Mouse (Mus musculus) intestine, embryonic 16.5 days (tissue): ENCODE data around the gene Fbxo24. TPM values are rescaled to one million over a fixed set of nuclear protein-coding genes. Genes with fewer than 3 reads are reported as not detected.
A peak's percentile ranks its signal among the peaks of the same experiment; 100 is the strongest.

Experiments
- ATAC-seq: fragments of 200-750 bp; cut with Nextera tagmentation; 2 replicates; pipeline ENCODE4 v1.8.0; 2017; ENCODE audit warnings: moderate TSS enrichment, moderate library complexity
- H3K27ac ChIP-seq: fragments of 300-500 bp; sonication (generic); 2 replicates; pipeline ENCODE4 v1.5.1; 2014; ENCODE audit warnings: mild to moderate bottlenecking, low read length
- H3K27me3 ChIP-seq: fragments of 300-500 bp; sonication (generic); replicated peaks from 2 replicates; pipeline ENCODE4 v1.6.1; 2014; ENCODE audit warnings: low read length, control low read depth, mixed read lengths; ENCODE audit not compliant: control insufficient read depth, insufficient read depth
- H3K36me3 ChIP-seq: fragments of 300-500 bp; sonication (generic); 2 replicates; pipeline ENCODE4 v1.6.1; 2014; ENCODE audit warnings: low read length, control low read depth; ENCODE audit not compliant: control insufficient read depth, insufficient read depth
- H3K4me1 ChIP-seq: fragments of 300-500 bp; sonication (generic); 2 replicates; pipeline ENCODE4 v1.6.1; 2014; ENCODE audit warnings: low read length, control low read depth, mixed read lengths; ENCODE audit not compliant: control insufficient read depth, insufficient read depth
- H3K4me2 ChIP-seq: fragments of 300-500 bp; sonication (generic); 2 replicates; pipeline ENCODE4 v1.6.1; 2014; ENCODE audit warnings: low read depth, low read length, control low read depth
- H3K4me3 ChIP-seq: fragments of 300-500 bp; sonication (generic); 2 replicates; pipeline ENCODE4 v1.5.1; 2014; ENCODE audit warnings: mild to moderate bottlenecking, low read length
- H3K9ac ChIP-seq: fragments of 300-500 bp; sonication (generic); 2 replicates; pipeline ENCODE4 v1.6.1; 2014; ENCODE audit warnings: low read depth, low read length
- H3K9me3 ChIP-seq: fragments of 300-500 bp; sonication (generic); 2 replicates; pipeline ENCODE4 v1.6.1; 2016; ENCODE audit warnings: low read length, control low read depth; ENCODE audit not compliant: control insufficient read depth
- WGBS: fragments of 180-500 bp; shearing (Covaris S2); extraction: QIAGEN DNeasy Blood & Tissue Kit; methylation state at CpG from one replicate; pipeline ENCODE4 v1.1.7; 2014; 5-methylcytosine and 5-hydroxymethylcytosine counted together
- polyA plus RNA-seq: library from polyadenylated mRNA; unstranded; fragments of >200 nt; fragmentation: Nextera tagmentation; extraction: Ambion mirVana; gene quantifications from 2 replicates; pipeline ENCODE4 v1.2.1, GENCODE M21; 2015

Gene Fbxo24
- polyA plus RNA-seq, 1 experiment from 2014 or later: 0.26 TPM

- no peaks in the 10 kb centered on the region for H3K36me3 ChIP-seq
- H3K4me1 ChIP-seq: peaks cover 43% of the 10 kb centered on the region
- ATAC-seq: peak; percentile 24
- H3K27me3 ChIP-seq: no peaks in the 10 kb centered on the region
- peak overlapping the region; percentile 91 for H3K27ac ChIP-seq
- H3K9me3 ChIP-seq: no peaks in the 10 kb centered on the region
- H3K4me3 ChIP-seq: peak overlapping the region; percentile 32
- WGBS: 14% methylated on average over 12 of the region's 12 CpGs
- H3K9ac ChIP-seq: peak overlapping the region; percentile 65
- H3K4me2 ChIP-seq: peak overlapping the region; percentile 42
Observed at GRCm38 (mm10) chr5:137610548-137611244, 18.1 kb downstream of the Fbxo24 start.

GRCm38 (mm10) chr5:137610056-137610455 lies 18.7 kb downstream of the Fbxo24 start:
- peaks cover 43% of the 10 kb centered on the region for H3K4me1 ChIP-seq
- H3K9ac ChIP-seq: peak overlapping the region; percentile 65
- 70% methylated on average over 4 of the region's 4 CpGs for WGBS
- peak overlapping the region; percentile 32 for H3K4me3 ChIP-seq
- peak overlapping the region; percentile 42 for H3K4me2 ChIP-seq
- H3K36me3 ChIP-seq: no peaks in the 10 kb centered on the region
- no peak for ATAC-seq
- H3K27ac ChIP-seq: peak overlapping the region; percentile 91
- H3K27me3 ChIP-seq: no peaks in the 10 kb centered on the region
- no peaks in the 10 kb centered on the region for H3K9me3 ChIP-seq

GRCm38 (mm10) chr5:137609292-137609691 lies 19.5 kb downstream of the Fbxo24 start:
- H3K9me3 ChIP-seq: no peaks in the 10 kb centered on the region
- 63% methylated on average over 3 of the region's 3 CpGs for WGBS
- 0 out of 2 replicates have a peak overlapping the region, but pooled peaks have one; percentile 39 for H3K9ac ChIP-seq
- H3K27me3 ChIP-seq: no peaks in the 10 kb centered on the region
- no peak overlapping the region for H3K27ac ChIP-seq
- peaks cover 43% of the 10 kb centered on the region for H3K4me1 ChIP-seq
- no peak overlapping the region for H3K4me3 ChIP-seq
- H3K4me2 ChIP-seq: no peak overlapping the region
- no peak for ATAC-seq
- H3K36me3 ChIP-seq: no peaks in the 10 kb centered on the region

GRCm38 (mm10) chr5:137608654-137609190 lies 20.1 kb downstream of the Fbxo24 start:
- H3K4me1 ChIP-seq: peaks cover 41% of the 10 kb centered on the region
- no peaks in the 10 kb centered on the region for H3K27me3 ChIP-seq
- H3K4me2 ChIP-seq: peak overlapping the region; percentile 43
- H3K27ac ChIP-seq: no peak overlapping the region
- peak overlapping the region; percentile 12 for H3K4me3 ChIP-seq
- no peaks in the 10 kb centered on the region for H3K36me3 ChIP-seq
- no peak for ATAC-seq
- WGBS: 26% methylated on average over 22 of the region's 23 CpGs
- H3K9me3 ChIP-seq: no peaks in the 10 kb centered on the region
- H3K9ac ChIP-seq: peak overlapping the region; percentile 39; the same call in 1 of the 2 replicates

GRCm38 (mm10) chr5:137607860-137608653 lies 20.7 kb downstream of the Fbxo24 start:
- H3K4me3 ChIP-seq: peak overlapping the region; percentile 12
- H3K9ac ChIP-seq: peak overlapping the region; percentile 39; the same call in 1 of the 2 replicates
- H3K4me2 ChIP-seq: peak overlapping the region; percentile 43

GRCm38 (mm10) chr5:137601365-137601729 lies 27.5 kb downstream of the Fbxo24 start:
- Histone ChIP-seq H3K4me3 (peak overlapping the region; percentile 83), H3K36me3 (no peaks in the 10 kb centered on the region), H3K4me2 (peak overlapping the region; percentile 63), H3K27me3 (no peaks in the 10 kb centered on the region), H3K9me3 (no peaks in the 10 kb centered on the region), H3K9ac (peak overlapping the region; percentile 90), H3K4me1 (peaks cover 22% of the 10 kb centered on the region), H3K27ac (peak overlapping the region; percentile 92)
- under 1% methylated on average over 22 of the region's 22 CpGs for WGBS
- ATAC-seq: peak; percentile 5; the same call in 1 of the 2 replicates

More at GRCm38 (mm10) chr5:137607860-137608653, 20.7 kb downstream of the Fbxo24 start:
- no peak for ATAC-seq
- no peaks in the 10 kb centered on the region for H3K36me3 ChIP-seq
- no peaks in the 10 kb centered on the region for H3K9me3 ChIP-seq
- H3K27me3 ChIP-seq: no peaks in the 10 kb centered on the region
- H3K4me1 ChIP-seq: peaks cover 37% of the 10 kb centered on the region
- H3K27ac ChIP-seq: no peak overlapping the region
- 24% methylated on average over 26 of the region's 26 CpGs for WGBS

- Histone ChIP-seq H3K27me3 (no peaks in the 10 kb centered on the region), H3K9me3 (no peaks in the 10 kb centered on the region), H3K9ac (peak within 1 kb of the TSS; percentile 90), H3K27ac (peak within 1 kb of the TSS; percentile 92), H3K4me2 (peak within 1 kb of the TSS; percentile 97), H3K4me1 (peaks cover 22% of the 10 kb centered on the region), H3K4me3 (peak within 1 kb of the TSS; percentile 83), H3K36me3 (no peaks in the 10 kb centered on the region)
- peak; percentile 96 for ATAC-seq
- WGBS: under 1% methylated on average over 41 of the region's 41 CpGs
Observed at GRCm38 (mm10) chr5:137600619-137601364, 28.0 kb downstream of the Fbxo24 start, which contains the start of gene Mospd3. Gene Mospd3 (minus strand): TSS chr5:137601058.

GRCm38 (mm10) chr5:137600281-137600618 lies 28.6 kb downstream of the Fbxo24 start:
- Histone ChIP-seq H3K27ac (peak overlapping the region; percentile 84), H3K4me2 (peak overlapping the region; percentile 97), H3K9me3 (no peaks in the 10 kb centered on the region), H3K9ac (peak overlapping the region; percentile 90), H3K4me1 (peaks cover 22% of the 10 kb centered on the region), H3K4me3 (peak overlapping the region; percentile 83), H3K36me3 (no peaks in the 10 kb centered on the region), H3K27me3 (no peaks in the 10 kb centered on the region)
- peak; percentile 59 for ATAC-seq
- WGBS: under 1% methylated on average over 19 of the region's 19 CpGs
